Mouse (Mus musculus) activated CD4-positive, CD25-positive, alpha-beta regulatory T cell, adult 4 months (primary cell): Measurements from ENCODE around the gene Mamdc2. TPM values are rescaled to one million over a fixed set of nuclear protein-coding genes. Genes with fewer than 3 reads are reported as not detected.

Experiments used
- ATAC-seq: one replicate; pipeline ENCODE4 v1.8.0; 2017
- polyA plus RNA-seq, 2 experiments: library from polyadenylated mRNA; unstranded; fragments of 100-300 nt; shearing (Covaris generic); gene quantifications; one replicate each; pipeline ENCODE4 v1.2.1; 2017

The Mamdc2 gene
- polyA plus RNA-seq, 2 experiments from 2014 or later: not detected

DNA sequence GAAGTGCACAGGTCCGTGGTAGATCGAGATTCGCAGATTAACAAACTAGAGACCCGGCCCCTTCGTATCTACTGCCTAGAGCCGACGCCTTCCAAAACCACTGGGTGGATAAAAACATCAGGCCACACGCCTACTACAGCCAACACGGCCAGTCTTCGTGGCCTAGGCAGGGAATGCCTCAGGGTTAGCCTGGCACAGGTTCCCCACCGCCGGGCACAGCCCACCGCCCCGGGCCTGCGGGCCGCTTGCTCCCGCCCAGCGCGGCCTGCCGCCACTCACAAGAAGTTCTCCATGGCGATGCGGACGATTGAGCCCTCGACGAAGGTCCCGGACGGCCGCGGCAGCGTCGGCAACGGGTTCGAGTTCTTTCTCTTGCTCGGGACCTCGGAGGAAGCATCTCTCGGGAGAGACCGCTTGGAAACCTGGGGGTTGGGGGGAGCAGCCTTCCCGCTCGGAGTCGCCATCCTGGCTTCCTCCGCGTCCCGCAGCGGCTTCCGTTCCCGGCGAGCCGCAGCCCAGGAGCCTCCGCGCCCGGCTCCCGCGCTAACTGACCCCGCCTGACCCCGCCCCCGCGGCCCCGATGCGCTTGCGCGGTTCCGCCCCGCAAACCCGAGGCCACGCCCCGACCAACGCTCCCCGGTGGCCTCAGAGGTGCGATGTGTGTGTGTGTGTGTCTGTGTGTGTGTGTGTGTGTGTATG is 174.7 kb downstream of the Mamdc2 start, which contains the start of gene Smc5:
TSS of gene Smc5 (minus strand) at position 543 of the 699 bp plus-strand sequence.
- peak; percentile 86 for ATAC-seq

DNA sequence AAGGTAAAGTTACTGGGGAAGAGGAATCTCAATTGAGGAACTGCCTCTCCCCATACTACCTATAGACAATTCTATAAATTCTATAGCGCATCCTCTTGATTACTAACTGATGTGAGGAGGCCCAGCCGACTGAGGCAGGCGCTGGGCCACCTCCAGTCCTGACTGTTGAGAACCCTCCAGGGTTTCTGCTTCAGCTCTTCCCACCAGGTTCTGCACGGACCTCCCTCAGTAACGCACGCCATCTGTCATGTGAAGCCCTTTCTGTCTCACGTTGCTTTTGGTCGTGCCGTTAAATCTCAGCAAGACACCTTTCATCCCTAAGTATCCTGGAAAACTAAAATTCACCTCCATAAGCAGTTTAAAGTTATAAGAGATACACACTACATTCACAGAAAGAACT is 191.5 kb downstream of the Mamdc2 start:
- ATAC-seq: no peak

Other genes with a start within 250 kb of the Mamdc2 start
- 10 to 100 TPM; 30.6 to 31.5 TPM for gene Smc5, start 174.5 kb downstream of the Mamdc2 start, polyA plus RNA-seq
- not detected for gene 1700028P14Rik, start 204.4 kb upstream of the Mamdc2 start, polyA plus RNA-seq
- 10 to 100 TPM in 1 of 2 experiments, 1 to 10 TPM in 1; 9.2 to 10.8 TPM for gene Ptar1, start 239.0 kb upstream of the Mamdc2 start, polyA plus RNA-seq